Mouse (Mus musculus) right cerebral cortex, postnatal 4 days (tissue): ENCODE results near the gene Thbs1.
A peak's percentile ranks its signal among the peaks of the same experiment; 100 is the strongest.

Source experiments
- DNase-seq: peaks from one replicate; pipeline ENCODE4 v3.0.0-alpha.2; 2022

Gene Thbs1

GRCm38 (mm10) chr2:118111488-118112131 is at the start of gene Thbs1:
Gene Thbs1 (plus strand): TSS chr2:118111876.
- DNase-seq = peak; percentile 62

GRCm38 (mm10) chr2:118064121-118064764 is 47.4 kb upstream of the Thbs1 start:
- no peak for DNase-seq

- DNase-seq = no peak
These were observed 45.5 kb upstream of the Thbs1 start for GRCm38 (mm10) chr2:118066065-118066770.

GRCm38 (mm10) chr2:118069975-118070374 is 41.7 kb upstream of the Thbs1 start:
- DNase-seq = no peak

- DNase-seq = no peak
These were observed 38.8 kb upstream of the Thbs1 start for GRCm38 (mm10) chr2:118072811-118073372.

- DNase-seq = no peak
These were observed 37.6 kb upstream of the Thbs1 start for GRCm38 (mm10) chr2:118074030-118074429.

GRCm38 (mm10) chr2:118075165-118075564 is 36.5 kb upstream of the Thbs1 start:
- DNase-seq = no peak

GRCm38 (mm10) chr2:118079131-118079530 is 32.5 kb upstream of the Thbs1 start:
- DNase-seq = no peak

GRCm38 (mm10) chr2:118081581-118081980 is 30.1 kb upstream of the Thbs1 start:
- DNase-seq = no peak

- no peak for DNase-seq
These were observed 28.0 kb upstream of the Thbs1 start for GRCm38 (mm10) chr2:118083652-118084051.

- DNase-seq = no peak
These were observed 27.0 kb upstream of the Thbs1 start for GRCm38 (mm10) chr2:118084693-118085092.

- DNase-seq = no peak
These were observed 26.0 kb upstream of the Thbs1 start for GRCm38 (mm10) chr2:118085647-118086046.

- no peak for DNase-seq
These were observed 24.5 kb upstream of the Thbs1 start for GRCm38 (mm10) chr2:118087044-118087726.

- DNase-seq = no peak
These were observed 20.4 kb upstream of the Thbs1 start for GRCm38 (mm10) chr2:118091226-118091625.

GRCm38 (mm10) chr2:118099104-118099503 is 12.6 kb upstream of the Thbs1 start:
- DNase-seq = no peak

- no peak for DNase-seq
These were observed 9.5 kb upstream of the Thbs1 start for GRCm38 (mm10) chr2:118102169-118102568.

GRCm38 (mm10) chr2:118110225-118110915 is 1.3 kb upstream of the Thbs1 start:
- peak; percentile 30 for DNase-seq

GRCm38 (mm10) chr2:118111116-118111487 is 574 bp upstream of the Thbs1 start:
- peak; percentile 91 for DNase-seq

- no peak for DNase-seq
These were observed 762 bp downstream of the Thbs1 start for GRCm38 (mm10) chr2:118112438-118112837.

- no peak for DNase-seq
These were observed 1.3 kb downstream of the Thbs1 start for GRCm38 (mm10) chr2:118112846-118113479.

- DNase-seq = peak; percentile 48
These were observed 2.3 kb downstream of the Thbs1 start for GRCm38 (mm10) chr2:118113808-118114524.
